Comparison of ENCODE assay signal across 21 mouse cellular contexts in the genomic region with DNA sequence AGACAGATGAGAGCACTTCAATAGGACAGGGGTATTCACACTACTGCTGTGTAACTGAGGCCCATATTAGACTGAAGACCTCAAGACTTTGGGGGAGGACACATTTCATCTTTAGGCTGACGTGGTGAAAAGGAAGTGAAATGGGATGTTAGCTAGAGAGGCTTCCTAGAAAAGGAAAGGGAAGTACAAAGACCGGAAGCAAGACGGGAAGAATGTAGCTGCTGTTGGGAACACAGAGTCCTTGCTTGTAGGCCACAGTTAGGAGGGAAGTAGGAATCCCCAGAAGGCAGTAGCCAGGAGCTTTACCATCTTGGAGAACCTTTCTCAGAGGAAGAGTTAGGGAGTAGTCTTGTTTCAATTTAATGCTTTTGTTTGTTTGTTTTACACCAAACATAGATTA. TPM values are rescaled to one million over a fixed set of nuclear protein-coding genes. Genes with fewer than 3 reads are reported as not detected.
A peak's percentile ranks its signal among the peaks of the same experiment; 100 is the strongest.
DNase-seq lines count a peak whose midpoint lies in the region; ATAC-seq and TF ChIP-seq lines count a peak whose summit lies in the region.
"Had no signal": no experiment of that assay in that cellular context is flagged by ENCODE, and none has a peak within 500 bp of the region (broad histone marks: within the 10 kb centered on the region; RNA-seq: fewer than 3 reads in every experiment).

No protein-coding gene starts in this region.

- H3K9me3 ChIP-seq in liver, embryonic 13.5 days (replicated peaks), result no peaks in the 10 kb centered on the region
- no peaks in the 10 kb centered on the region for H3K9me3 ChIP-seq in liver, embryonic 12.5 days (replicated peaks)
- H3K9me3 ChIP-seq in intestine, embryonic 16.5 days (ENCODE audit: control insufficient read depth, low read length), result no peaks in the 10 kb centered on the region
- H3K9me3 ChIP-seq: heart, embryonic 15.5 days; hindbrain, embryonic 15.5 days; limb, embryonic 12.5 days had no signal

- H3K4me3 ChIP-seq in heart, adult 2 months, result no peak overlapping the region
- H3K4me3 ChIP-seq in liver, embryonic 13.5 days (replicated peaks), result no peak overlapping the region
- no peak overlapping the region for H3K4me3 ChIP-seq in liver, embryonic 12.5 days
- no peak overlapping the region for H3K4me3 ChIP-seq in bone marrow macrophage, adult 2 months (ENCODE audit: insufficient read depth, low read length)
- H3K4me3 ChIP-seq in intestine, embryonic 16.5 days (ENCODE audit: low read length), result no peak overlapping the region
- H3K4me3 ChIP-seq: heart, embryonic 15.5 days; hindbrain, embryonic 15.5 days; limb, embryonic 12.5 days had no signal

- no peak for TF ChIP-seq EP300 in heart, adult 2 months (IDR thresholded peaks at IDR 0.05; ENCODE audit: insufficient read depth, low read depth, low read length)

- H3K4me2 ChIP-seq in liver, embryonic 13.5 days, result no peak overlapping the region
- no peak overlapping the region for H3K4me2 ChIP-seq in liver, embryonic 12.5 days
- H3K4me2 ChIP-seq in intestine, embryonic 16.5 days (ENCODE audit: low read depth, low read length), result no peak overlapping the region
- H3K4me2 ChIP-seq: heart, embryonic 15.5 days; hindbrain, embryonic 15.5 days; limb, embryonic 12.5 days had no signal

- H3K36me3 ChIP-seq in heart, adult 2 months (ENCODE audit: control insufficient read depth, insufficient read depth, low read length), result peaks cover 9% of the 10 kb centered on the region
- H3K36me3 ChIP-seq in liver, embryonic 13.5 days, result peaks cover 44% of the 10 kb centered on the region
- peaks cover 68% of the 10 kb centered on the region for H3K36me3 ChIP-seq in liver, embryonic 12.5 days
- H3K36me3 ChIP-seq in intestine, embryonic 16.5 days (ENCODE audit: control insufficient read depth, insufficient read depth, low read length), result no peaks in the 10 kb centered on the region

- no peak overlapping the region for H3K9ac ChIP-seq in heart, adult 2 months (ENCODE audit: low read depth, low read length)
- no peak overlapping the region for H3K9ac ChIP-seq in liver, embryonic 13.5 days
- H3K9ac ChIP-seq in liver, embryonic 12.5 days, result no peak overlapping the region
- H3K9ac ChIP-seq in intestine, embryonic 16.5 days (ENCODE audit: low read depth, low read length), result no peak overlapping the region
- H3K9ac ChIP-seq: heart, embryonic 15.5 days; hindbrain, embryonic 15.5 days; limb, embryonic 12.5 days had no signal

- 39% methylated on average over 3 of the region's 3 CpGs for WGBS in heart, adult 2 months
- 45% methylated on average over 3 of the region's 3 CpGs for WGBS in liver, embryonic 13.5 days (ENCODE audit: insufficient replicate concordance)
- WGBS in liver, embryonic 12.5 days (ENCODE audit: insufficient replicate concordance), result 52% methylated on average over 3 of the region's 3 CpGs
- 83% methylated on average over 3 of the region's 3 CpGs for WGBS in intestine, embryonic 16.5 days

- no peaks in the 10 kb centered on the region for H3K79me2 ChIP-seq in heart, adult 2 months (replicated peaks; ENCODE audit: control insufficient read depth, insufficient read depth, low read length)

- DNase-seq in heart, adult 2 months, result no peak
- no peak for DNase-seq in heart, postnatal 25 days (ENCODE audit: low spot score)
- no peak for DNase-seq in liver, embryonic 13.5 days
- DNase-seq in ovary, postnatal 10 days (ENCODE audit: low spot score), result no peak
- DNase-seq: adrenal gland, postnatal 14 days; cerebellum, postnatal 10 days; gastrocnemius, postnatal 14 days; kidney, postnatal 25 days; layer of hippocampus, adult 9-11 months; midbrain, embryonic 14.5 days; thymus, postnatal 4 days had no signal

- peaks cover 3% of the 10 kb centered on the region for H3K4me1 ChIP-seq in heart, adult 2 months (ENCODE audit: control insufficient read depth, insufficient read depth, low read length)
- peaks cover 19% of the 10 kb centered on the region for H3K4me1 ChIP-seq in liver, embryonic 13.5 days (replicated peaks)
- H3K4me1 ChIP-seq in liver, embryonic 12.5 days, result peaks cover 20% of the 10 kb centered on the region
- H3K4me1 ChIP-seq in bone marrow macrophage, adult 2 months (ENCODE audit: control insufficient read depth, insufficient read depth, low read length), result peaks cover 20% of the 10 kb centered on the region
- 0 out of 2 replicates have a peak, but pooled peaks cover 2% of the 10 kb centered on the region for H3K4me1 ChIP-seq in intestine, embryonic 16.5 days (ENCODE audit: control insufficient read depth, insufficient read depth, low read length)
- H3K4me1 ChIP-seq: heart, embryonic 15.5 days; hindbrain, embryonic 15.5 days; limb, embryonic 12.5 days had no signal

- no peak for ATAC-seq in liver, embryonic 13.5 days (ENCODE audit: low read depth)
- no peak for ATAC-seq in liver, embryonic 12.5 days
- ATAC-seq in megakaryocyte, adult 5-6 weeks (ENCODE audit: poor library complexity, severe bottlenecking), result peak; percentile 52; the same call in 1 of the 2 replicates
- no peak for ATAC-seq in intestine, embryonic 16.5 days
- ATAC-seq: intestine, postnatal 0 days had no signal

- no peak for TF ChIP-seq CTCF in heart, adult 2 months (IDR thresholded peaks at IDR 0.05)
- TF ChIP-seq CTCF in bone marrow macrophage, adult 2 months (IDR thresholded peaks at IDR 0.05; ENCODE audit: low read depth, low read length), result no peak

- peak overlapping the region; percentile 10 for H3K27ac ChIP-seq in heart, adult 2 months
- peak overlapping the region; percentile 36 for H3K27ac ChIP-seq in liver, embryonic 13.5 days
- H3K27ac ChIP-seq in liver, embryonic 12.5 days, result no peak overlapping the region
- H3K27ac ChIP-seq in bone marrow macrophage, adult 2 months (ENCODE audit: insufficient read depth, low read depth, low read length), result peak overlapping the region; percentile 64
- no peak overlapping the region for H3K27ac ChIP-seq in intestine, embryonic 16.5 days (ENCODE audit: low read length)
- H3K27ac ChIP-seq: heart, embryonic 15.5 days; hindbrain, embryonic 15.5 days; limb, embryonic 12.5 days had no signal

- TF ChIP-seq POLR2A in heart, adult 2 months (IDR thresholded peaks at IDR 0.05; ENCODE audit: insufficient read depth, low read depth, low read length), result peak; percentile 9; the same call in 1 of the 2 replicates
- TF ChIP-seq POLR2A in bone marrow macrophage, adult 2 months (IDR thresholded peaks at IDR 0.05; ENCODE audit: borderline replicate concordance, low read depth, low read length), result no peak

- no peaks in the 10 kb centered on the region for H3K27me3 ChIP-seq in heart, adult 2 months (ENCODE audit: control insufficient read depth, insufficient read depth, low read length)
- H3K27me3 ChIP-seq in liver, embryonic 13.5 days, result no peaks in the 10 kb centered on the region
- H3K27me3 ChIP-seq in liver, embryonic 12.5 days (replicated peaks), result no peaks in the 10 kb centered on the region
- H3K27me3 ChIP-seq in intestine, embryonic 16.5 days (replicated peaks; ENCODE audit: control insufficient read depth, insufficient read depth, low read length), result no peaks in the 10 kb centered on the region
- H3K27me3 ChIP-seq: heart, embryonic 15.5 days; hindbrain, embryonic 15.5 days; limb, embryonic 12.5 days had no signal

- intact Hi-C loops in heart, adult 2 months (cut with DNase I), result no loop called here
- intact Hi-C loops in heart, postnatal 25 days (cut with DNase I), result no loop called here

RNA-seq across cellular contexts. Expression of gene Arnt, which starts 23.6 kb away (rescaled TPM):
- total RNA-seq in heart, adult 2 months (2021), result 10 to 100 TPM; 37.4 to 41.5 TPM
- 26.2 and 34.1 TPM in 2 replicates for polyA plus RNA-seq in heart, adult 2 months (2012; rRNA removed)
- total RNA-seq in heart, postnatal 25 days (2021), result 10 to 100 TPM; 40.8 to 43.6 TPM
- 16.0 and 20.3 TPM in 2 replicates for polyA plus RNA-seq in liver, embryonic 13.5 days (2015; fragmentation: Nextera tagmentation; extraction: Ambion mirVana)
- polyA plus RNA-seq in liver, embryonic 12.5 days (2016; fragmentation: Nextera tagmentation; extraction: Ambion mirVana), result 22.8 and 25.8 TPM in 2 replicates
- polyA plus RNA-seq in bone marrow macrophage, adult 2 months (2012; ENCODE audit: insufficient read depth, insufficient read length, missing spikeins), result 41.9 and 43.3 TPM in 2 replicates
- total RNA-seq in megakaryocyte, adult 5-6 weeks (2015), result 26.8 and 30.6 TPM in 2 replicates
- total RNA-seq in megakaryocyte, adult 5-6 weeks (2017), result 27.8 and 36.1 TPM in 2 replicates
- 30.8 and 31.9 TPM in 2 replicates for polyA plus RNA-seq in intestine, embryonic 16.5 days (2015; fragmentation: Nextera tagmentation; extraction: Ambion mirVana)

RNA-seq across cellular contexts. Expression of gene Ctsk, which starts 41.3 kb away (rescaled TPM):
- total RNA-seq in heart, adult 2 months (2021), result 1 to 10 TPM; 7.4 to 8.7 TPM
- 5.4 and 9.1 TPM in 2 replicates for polyA plus RNA-seq in heart, adult 2 months (2012; rRNA removed)
- total RNA-seq in heart, postnatal 25 days (2021), result 10 to 100 TPM in 1 of 2 experiments, 1 to 10 TPM in 1; 8.7 to 10.9 TPM
- 1.7 and 1.9 TPM in 2 replicates for polyA plus RNA-seq in liver, embryonic 13.5 days (2015; fragmentation: Nextera tagmentation; extraction: Ambion mirVana)
- 1.4 and 1.7 TPM in 2 replicates for polyA plus RNA-seq in liver, embryonic 12.5 days (2016; fragmentation: Nextera tagmentation; extraction: Ambion mirVana)
- polyA plus RNA-seq in bone marrow macrophage, adult 2 months (2012; ENCODE audit: insufficient read depth, insufficient read length, missing spikeins), result 10.9 and 12.6 TPM in 2 replicates
- total RNA-seq in megakaryocyte, adult 5-6 weeks (2015), result 0.11 TPM in 1 of 2 replicates, not detected in the other
- 0.33 and 0.62 TPM in 2 replicates for total RNA-seq in megakaryocyte, adult 5-6 weeks (2017)
- polyA plus RNA-seq in intestine, embryonic 16.5 days (2015; fragmentation: Nextera tagmentation; extraction: Ambion mirVana), result 8.0 and 8.7 TPM in 2 replicates

RNA-seq across cellular contexts. Expression of gene 4930558C23Rik, which starts 55.1 kb away (rescaled TPM):
- not detected for total RNA-seq in heart, adult 2 months (2021)
- polyA plus RNA-seq in heart, adult 2 months (2012; rRNA removed), result 0.26 TPM in 1 of 2 replicates, not detected in the other
- total RNA-seq in heart, postnatal 25 days (2021), result not detected
- not detected in 2 replicates for polyA plus RNA-seq in liver, embryonic 13.5 days (2015; fragmentation: Nextera tagmentation; extraction: Ambion mirVana)
- polyA plus RNA-seq in liver, embryonic 12.5 days (2016; fragmentation: Nextera tagmentation; extraction: Ambion mirVana), result not detected in 2 replicates
- polyA plus RNA-seq in bone marrow macrophage, adult 2 months (2012; ENCODE audit: insufficient read depth, insufficient read length, missing spikeins), result not detected in 2 replicates
- total RNA-seq in megakaryocyte, adult 5-6 weeks (2015), result not detected in 2 replicates
- total RNA-seq in megakaryocyte, adult 5-6 weeks (2017), result not detected in 2 replicates
- not detected in 2 replicates for polyA plus RNA-seq in intestine, embryonic 16.5 days (2015; fragmentation: Nextera tagmentation; extraction: Ambion mirVana)
- total RNA-seq: adrenal gland, postnatal 14 days; gastrocnemius, postnatal 14 days; left cerebral cortex, adult 8-10 months had no signal
- polyA plus RNA-seq: forebrain, embryonic 11.5 days; heart, embryonic 15.5 days; hindbrain, embryonic 15.5 days; intestine, postnatal 0 days; limb, embryonic 12.5 days; midbrain, embryonic 14.5 days had no signal

Comparison
In these comparisons a context has a peak if more than half of its experiments do, and no peak if none do; other contexts are left out.
1. H3K27ac ChIP-seq: peak in heart, adult 2 months (single experiment), liver, embryonic 13.5 days (single experiment) and bone marrow macrophage, adult 2 months (single experiment); none in liver, embryonic 12.5 days (single experiment) and intestine, embryonic 16.5 days (single experiment).